Mouse (Mus musculus) embryonic facial prominence, embryonic 12.5 days (tissue): ENCODE measurements around the gene Kif13a. TPM values are rescaled to one million over a fixed set of nuclear protein-coding genes. Genes with fewer than 3 reads are reported as not detected.

Experiments
- ATAC-seq: fragments of 200-750 bp; cut with Nextera tagmentation; 2 replicates; pipeline ENCODE4 v1.8.0; 2017; ENCODE audit not compliant: insufficient number of reproducible peaks, insufficient read depth, low FRiP score, low TSS enrichment
- H3K27ac ChIP-seq: fragments of 300-500 bp; sonication (generic); 2 replicates; pipeline ENCODE4 v1.5.1; 2016; ENCODE audit warnings: mild to moderate bottlenecking
- H3K27me3 ChIP-seq: fragments of 300-500 bp; sonication (generic); 2 replicates; pipeline ENCODE4 v1.6.1; 2016; ENCODE audit warnings: mild to moderate bottlenecking, moderate library complexity
- H3K36me3 ChIP-seq: fragments of 300-500 bp; sonication (generic); 2 replicates; pipeline ENCODE4 v1.6.1; 2016; ENCODE audit warnings: mild to moderate bottlenecking
- H3K4me1 ChIP-seq: fragments of 300-500 bp; sonication (generic); 2 replicates; pipeline ENCODE4 v1.6.1; 2016
- H3K4me2 ChIP-seq: fragments of 300-500 bp; sonication (generic); replicated peaks from 2 replicates; pipeline ENCODE4 v1.6.1; 2016; ENCODE audit warnings: mild to moderate bottlenecking, moderate library complexity
- H3K4me3 ChIP-seq: fragments of 300-500 bp; sonication (generic); 2 replicates; pipeline ENCODE4 v1.5.1; 2016; ENCODE audit warnings: mild to moderate bottlenecking
- H3K9ac ChIP-seq: fragments of 300-500 bp; sonication (generic); 2 replicates; pipeline ENCODE4 v1.6.1; 2016; ENCODE audit warnings: mild to moderate bottlenecking, moderate library complexity
- H3K9me3 ChIP-seq: fragments of 300-500 bp; sonication (generic); 2 replicates; pipeline ENCODE4 v1.6.1; 2016; ENCODE audit warnings: mild to moderate bottlenecking, moderate library complexity
- WGBS: fragments of 180-500 bp; shearing (Covaris S2); methylation state at CpG from one replicate; pipeline ENCODE4 v1.1.7; 2016; 5-methylcytosine and 5-hydroxymethylcytosine counted together
- polyA plus RNA-seq: library from polyadenylated mRNA; unstranded; fragments of >200 nt; fragmentation: Nextera tagmentation; extraction: Ambion mirVana; gene quantifications from 2 replicates; pipeline ENCODE4 v1.2.1, GENCODE M21; 2016

The Kif13a gene
- polyA plus RNA-seq, 1 experiment from 2014 or later, result 22.9 TPM

DNA sequence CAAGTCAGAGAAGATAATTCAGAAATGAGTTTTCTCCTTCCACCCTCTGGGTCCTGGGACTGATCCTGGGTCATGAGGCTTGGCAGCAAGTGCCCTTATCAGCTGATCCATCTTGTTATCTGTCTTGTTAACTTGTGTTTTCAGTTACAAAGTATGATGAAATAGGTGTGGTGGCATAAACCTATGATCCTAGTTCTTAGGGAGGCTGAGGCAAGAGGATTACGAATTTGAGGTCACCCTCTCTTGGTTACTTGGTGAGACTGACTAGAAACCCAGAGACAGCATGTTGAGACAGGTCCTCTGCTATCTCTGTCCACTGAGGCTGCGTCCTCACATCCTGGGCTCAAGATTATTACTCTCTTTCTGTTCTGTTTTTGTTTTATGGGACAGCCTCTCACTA is 164.3 kb downstream of the Kif13a start:
- 93% methylated on average over 2 of the region's 2 CpGs for WGBS
- H3K4me1 ChIP-seq, result no peaks in the 10 kb centered on the region
- H3K36me3 ChIP-seq, result peaks cover 50% of the 10 kb centered on the region
- no peaks in the 10 kb centered on the region for H3K27me3 ChIP-seq
- H3K9ac ChIP-seq, result no peak overlapping the region
- ATAC-seq, result no peak
- H3K4me3 ChIP-seq, result no peak overlapping the region
- no peak overlapping the region for H3K4me2 ChIP-seq
- H3K9me3 ChIP-seq, result no peaks in the 10 kb centered on the region
- H3K27ac ChIP-seq, result no peak overlapping the region

DNA sequence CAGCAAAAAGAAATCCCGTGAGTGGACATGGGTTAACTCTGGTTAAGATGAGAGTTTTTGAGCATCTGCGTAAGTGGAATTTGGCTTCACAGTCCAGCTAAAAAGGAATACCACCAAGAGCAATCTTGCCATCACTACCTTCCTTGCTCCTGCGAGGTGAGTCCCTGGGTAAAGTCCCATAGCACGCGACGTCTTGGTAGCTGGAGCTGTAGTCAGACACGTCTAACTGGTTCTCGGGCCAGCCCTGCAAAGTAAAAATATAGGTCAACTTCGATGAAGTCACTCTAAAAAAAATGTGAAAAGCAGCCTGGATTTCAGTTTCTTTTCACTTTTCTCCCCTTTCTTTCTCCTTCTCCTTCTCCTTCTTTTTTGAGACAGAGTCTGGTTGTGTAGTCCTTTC is 166.5 kb downstream of the Kif13a start:
- no peak for ATAC-seq
- peaks cover 42% of the 10 kb centered on the region for H3K36me3 ChIP-seq
- no peak overlapping the region for H3K4me3 ChIP-seq
- H3K9me3 ChIP-seq, result no peaks in the 10 kb centered on the region
- 94% methylated on average over 9 of the region's 9 CpGs for WGBS
- H3K4me1 ChIP-seq, result no peaks in the 10 kb centered on the region
- H3K9ac ChIP-seq, result no peak overlapping the region
- no peak overlapping the region for H3K27ac ChIP-seq
- H3K27me3 ChIP-seq, result no peaks in the 10 kb centered on the region
- H3K4me2 ChIP-seq, result no peak overlapping the region

DNA sequence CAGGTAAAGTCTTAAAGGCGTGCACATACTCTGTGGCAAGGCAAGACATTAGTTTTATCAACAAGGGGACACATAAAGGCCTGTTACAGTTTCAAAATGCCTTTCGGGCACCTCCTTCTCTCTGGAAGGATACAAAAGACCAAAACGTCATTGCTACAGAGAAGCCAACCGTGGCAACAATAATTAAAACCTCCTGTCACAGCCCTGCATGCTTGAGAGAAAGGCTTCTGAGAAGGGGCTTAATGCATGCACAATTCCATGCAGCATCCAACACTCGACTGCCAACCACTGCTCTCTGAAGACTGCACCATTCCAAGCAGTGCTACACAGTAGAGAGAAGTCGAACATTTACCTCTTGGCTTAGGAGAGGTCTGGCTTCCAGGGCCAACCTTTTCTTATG is 168.7 kb downstream of the Kif13a start:
- 40% methylated on average over 6 of the region's 6 CpGs for WGBS
- peaks cover 27% of the 10 kb centered on the region for H3K36me3 ChIP-seq
- 0 out of 2 replicates have a peak overlapping the region, but pooled peaks have one; percentile 7 for H3K27ac ChIP-seq
- H3K9me3 ChIP-seq, result no peaks in the 10 kb centered on the region
- H3K4me3 ChIP-seq, result no peak overlapping the region
- no peaks in the 10 kb centered on the region for H3K27me3 ChIP-seq
- H3K4me2 ChIP-seq, result no peak overlapping the region
- no peak for ATAC-seq
- H3K4me1 ChIP-seq, result no peaks in the 10 kb centered on the region
- no peak overlapping the region for H3K9ac ChIP-seq

DNA sequence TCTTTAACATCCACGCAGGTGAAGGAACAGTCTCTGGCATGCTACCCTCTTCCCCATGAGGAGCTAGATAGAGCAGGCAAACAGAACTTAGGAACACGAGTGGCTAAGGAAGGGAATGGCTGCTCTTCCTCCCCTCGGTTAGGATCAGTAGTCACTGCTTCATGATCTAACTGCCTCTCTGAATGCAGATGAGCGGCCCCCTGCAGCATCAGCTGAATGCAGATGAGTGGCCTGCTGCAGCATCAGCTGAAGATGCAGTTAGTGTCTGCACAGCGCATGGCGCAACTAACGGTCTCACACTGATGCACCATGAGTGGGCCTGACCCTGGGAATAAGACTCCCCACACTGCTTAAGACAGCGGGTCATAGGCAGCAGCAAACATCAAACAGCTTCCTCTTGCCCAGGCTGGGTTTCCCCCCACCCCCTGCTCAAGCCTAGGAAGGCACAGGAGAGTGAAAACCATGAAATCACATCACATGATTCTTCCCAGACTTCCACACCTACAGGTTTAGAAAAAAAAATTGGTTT is 170.3 kb downstream of the Kif13a start:
- no peaks in the 10 kb centered on the region for H3K4me1 ChIP-seq
- no peaks in the 10 kb centered on the region for H3K27me3 ChIP-seq
- no peak for ATAC-seq
- H3K4me3 ChIP-seq, result no peak overlapping the region
- H3K36me3 ChIP-seq, result peaks cover 23% of the 10 kb centered on the region
- no peak overlapping the region for H3K4me2 ChIP-seq
- H3K27ac ChIP-seq, result no peak overlapping the region
- no peaks in the 10 kb centered on the region for H3K9me3 ChIP-seq
- H3K9ac ChIP-seq, result no peak overlapping the region
- WGBS, result 71% methylated on average over 8 of the region's 8 CpGs

DNA sequence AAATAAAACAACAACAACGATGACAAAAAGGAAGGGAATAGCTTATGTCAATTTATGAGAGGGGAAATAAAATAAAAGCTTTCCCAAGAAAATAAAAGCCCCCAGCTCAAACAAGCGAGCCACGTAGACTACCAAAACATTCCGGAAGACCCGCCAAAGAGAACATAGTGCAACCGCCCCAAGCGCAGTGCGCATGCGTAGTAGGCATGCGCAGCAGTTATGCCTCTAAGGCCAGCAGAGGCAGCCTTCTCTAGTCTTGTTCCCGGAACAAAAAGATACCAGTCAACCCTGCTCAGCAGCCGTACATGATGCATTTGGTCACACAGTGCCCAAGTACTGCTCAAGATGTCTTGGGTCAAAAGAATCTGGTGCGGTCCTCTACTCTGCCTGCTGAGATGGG is 171.0 kb downstream of the Kif13a start:
- Histone ChIP-seq H3K9ac (no peak overlapping the region), H3K27ac (no peak overlapping the region), H3K27me3 (no peaks in the 10 kb centered on the region), H3K4me2 (no peak overlapping the region), H3K4me1 (no peaks in the 10 kb centered on the region), H3K4me3 (no peak overlapping the region), H3K36me3 (peaks cover 18% of the 10 kb centered on the region), H3K9me3 (no peaks in the 10 kb centered on the region)
- ATAC-seq, result no peak
- WGBS, result 94% methylated on average over 13 of the region's 13 CpGs

DNA sequence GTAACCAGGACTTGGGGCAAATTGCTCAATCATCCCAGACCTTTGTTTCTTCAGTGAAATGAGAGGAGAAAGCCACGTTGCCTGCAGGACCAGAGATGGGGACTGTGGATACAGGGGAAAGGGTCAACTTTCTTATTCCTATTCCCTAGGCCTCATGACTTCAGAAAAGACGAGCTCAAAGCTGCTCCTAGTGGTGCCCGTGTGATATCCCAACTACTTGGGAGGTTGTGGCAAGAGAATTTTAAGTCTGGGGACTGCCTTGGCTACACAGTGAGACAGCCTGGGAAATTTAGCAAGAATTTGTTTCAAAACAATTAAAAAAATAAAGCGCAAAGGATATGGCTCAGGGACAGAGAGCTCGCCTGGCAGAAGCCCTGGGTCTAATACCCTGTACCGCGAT is 171.7 kb downstream of the Kif13a start:
- Histone ChIP-seq H3K4me3 (no peak overlapping the region), H3K27me3 (no peaks in the 10 kb centered on the region), H3K4me1 (no peaks in the 10 kb centered on the region), H3K36me3 (peaks cover 19% of the 10 kb centered on the region), H3K27ac (no peak overlapping the region), H3K4me2 (no peak overlapping the region), H3K9me3 (no peaks in the 10 kb centered on the region), H3K9ac (no peak overlapping the region)
- no peak for ATAC-seq
- 88% methylated on average over 7 of the region's 7 CpGs for WGBS

DNA sequence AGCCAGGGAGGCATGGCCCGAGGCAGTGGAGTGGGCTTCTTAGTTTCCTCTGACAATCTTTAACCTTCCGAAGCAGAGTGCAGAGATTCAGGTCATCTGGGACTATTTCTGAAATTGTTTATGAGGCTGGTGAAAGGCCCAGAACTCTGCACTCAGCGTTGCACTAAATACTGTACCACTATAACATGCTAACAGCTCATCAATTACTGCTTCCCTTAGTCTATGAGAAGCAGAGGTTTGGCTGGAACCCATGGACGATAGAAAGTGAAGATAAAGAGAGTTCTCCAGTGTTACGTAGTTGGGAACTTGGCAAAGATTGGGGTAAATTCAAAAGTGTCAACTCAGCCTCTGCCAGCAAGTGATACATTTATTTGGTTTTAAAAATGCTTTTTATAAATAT is 176.4 kb downstream of the Kif13a start:
- Histone ChIP-seq H3K27ac (no peak overlapping the region), H3K36me3 (peaks cover 23% of the 10 kb centered on the region), H3K27me3 (no peaks in the 10 kb centered on the region), H3K4me3 (no peak overlapping the region), H3K4me1 (no peaks in the 10 kb centered on the region), H3K4me2 (no peak overlapping the region), H3K9ac (no peak overlapping the region), H3K9me3 (no peaks in the 10 kb centered on the region)
- ATAC-seq, result no peak
- 89% methylated on average over 5 of the region's 5 CpGs for WGBS

DNA sequence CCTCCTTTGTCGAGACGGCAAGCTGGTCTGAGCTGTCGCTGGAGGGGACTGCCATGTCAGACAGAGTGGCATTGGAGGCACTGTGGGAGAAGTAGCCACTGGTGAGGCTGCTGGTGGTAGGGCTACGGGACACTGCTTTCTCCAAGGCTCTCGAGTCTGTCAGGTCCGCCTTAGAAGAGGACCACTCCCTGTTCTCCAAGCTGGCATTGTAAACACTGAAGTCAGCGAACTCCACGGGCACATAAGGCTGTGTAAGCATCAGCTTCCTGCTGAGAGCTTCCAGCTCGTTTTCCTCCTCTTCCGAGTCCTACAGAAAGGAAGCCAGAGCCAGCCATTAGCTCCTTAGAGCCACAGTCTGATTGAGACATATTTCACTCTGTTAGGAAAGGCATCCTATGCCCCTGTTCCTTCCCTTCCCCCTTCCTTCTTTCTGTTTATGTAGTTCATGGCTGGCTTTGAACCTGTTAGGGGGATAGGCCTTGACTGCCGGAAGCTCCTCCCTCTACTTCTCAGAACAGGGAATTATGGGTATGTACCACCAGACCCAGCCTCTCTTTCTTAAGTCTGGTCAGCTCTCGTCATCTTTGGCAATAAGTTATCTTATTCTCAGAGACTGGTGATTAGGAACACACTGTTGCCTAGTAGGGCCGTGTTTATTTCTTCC is 177.0 kb downstream of the Kif13a start:
- no peak for ATAC-seq
- Histone ChIP-seq H3K27me3 (no peaks in the 10 kb centered on the region), H3K4me1 (no peaks in the 10 kb centered on the region), H3K4me3 (no peak overlapping the region), H3K9me3 (no peaks in the 10 kb centered on the region), H3K9ac (no peak overlapping the region), H3K27ac (no peak overlapping the region), H3K36me3 (peaks cover 23% of the 10 kb centered on the region), H3K4me2 (no peak overlapping the region)
- 88% methylated on average over 13 of the region's 13 CpGs for WGBS

DNA sequence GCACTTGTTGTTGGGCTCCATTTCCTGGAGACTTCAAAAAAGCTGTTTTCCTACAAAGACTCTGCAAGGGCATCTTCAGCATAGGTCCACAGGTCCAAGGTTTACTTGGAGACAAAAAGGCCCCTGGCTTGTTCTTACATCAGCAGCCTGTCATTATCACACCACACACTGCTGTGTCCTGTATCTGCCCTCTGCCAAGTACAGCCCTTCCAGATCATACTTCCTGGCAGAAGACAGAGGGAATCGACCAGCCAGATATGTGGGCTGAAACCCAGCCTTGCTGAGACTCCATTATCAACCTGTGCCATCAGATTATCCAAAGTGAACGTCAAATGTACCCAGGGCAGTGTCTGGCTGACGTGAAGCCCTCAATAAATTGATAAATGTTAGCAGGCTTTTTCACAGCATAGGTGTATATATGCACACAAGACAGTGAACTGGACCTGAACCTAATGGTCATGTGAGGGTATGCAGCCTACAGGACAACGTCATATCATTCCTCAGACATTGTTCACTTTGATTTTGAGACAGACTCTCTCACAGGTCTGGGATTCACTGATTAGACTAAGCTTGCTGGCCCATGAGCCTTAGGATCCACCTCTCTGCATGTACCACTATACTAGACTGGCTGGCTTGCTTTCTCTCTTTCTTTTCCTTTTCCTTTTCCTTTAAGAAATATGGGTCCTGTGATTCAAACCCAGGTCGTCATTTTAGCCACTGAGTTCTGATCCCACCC is 181.4 kb downstream of the Kif13a start:
- ATAC-seq, result no peak
- Histone ChIP-seq H3K9ac (no peak overlapping the region), H3K4me3 (no peak overlapping the region), H3K27me3 (no peaks in the 10 kb centered on the region), H3K4me1 (no peaks in the 10 kb centered on the region), H3K36me3 (peaks cover 23% of the 10 kb centered on the region), H3K4me2 (no peak overlapping the region), H3K27ac (no peak overlapping the region), H3K9me3 (no peaks in the 10 kb centered on the region)
- WGBS, result 78% methylated on average over 5 of the region's 5 CpGs

DNA sequence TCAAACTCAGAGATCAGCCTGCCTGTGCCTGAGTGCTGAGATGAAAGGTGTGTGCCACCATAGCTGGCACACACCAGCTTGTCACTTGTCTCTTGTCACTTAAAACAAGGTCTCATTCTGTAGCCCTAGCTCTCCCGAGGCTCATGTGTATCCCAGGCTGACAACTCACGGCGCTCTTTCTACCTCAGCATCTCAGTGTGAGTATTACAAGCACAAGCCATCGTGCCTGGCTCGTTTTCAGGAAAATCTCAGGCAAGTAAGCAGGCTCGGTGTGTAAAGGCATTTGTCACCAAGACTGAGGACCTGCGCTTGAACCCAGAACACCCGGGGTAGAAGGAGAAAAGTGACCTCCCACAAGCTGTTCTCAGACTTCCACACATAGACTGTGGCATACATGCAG is 185.8 kb downstream of the Kif13a start:
- Histone ChIP-seq H3K27me3 (no peaks in the 10 kb centered on the region), H3K4me3 (no peak overlapping the region), H3K36me3 (no peaks in the 10 kb centered on the region), H3K4me1 (no peaks in the 10 kb centered on the region), H3K4me2 (no peak overlapping the region), H3K27ac (no peak overlapping the region), H3K9ac (no peak overlapping the region), H3K9me3 (no peaks in the 10 kb centered on the region)
- no peak for ATAC-seq
- 86% methylated on average over 8 of the region's 8 CpGs for WGBS

DNA sequence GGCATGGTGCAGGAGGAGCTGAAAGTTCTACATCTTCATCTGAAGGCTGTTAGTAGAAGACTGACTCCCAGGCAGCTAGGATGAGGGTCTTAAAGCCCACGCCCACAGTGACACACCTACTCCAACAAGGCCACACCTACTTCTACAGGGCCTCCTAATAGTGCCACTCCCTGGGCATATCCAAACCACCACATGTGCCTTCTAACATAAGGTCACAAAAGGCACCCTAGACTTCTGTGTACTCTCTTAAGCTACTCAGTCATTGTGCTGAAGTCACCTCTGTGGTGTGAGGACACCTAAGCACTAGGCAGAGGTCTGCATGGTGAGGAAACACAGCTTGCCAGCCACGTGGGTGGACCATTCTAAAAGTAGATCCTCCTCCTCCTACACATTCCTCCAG is 187.3 kb downstream of the Kif13a start:
- Histone ChIP-seq H3K4me2 (no peak overlapping the region), H3K4me3 (no peak overlapping the region), H3K27ac (no peak overlapping the region), H3K4me1 (no peaks in the 10 kb centered on the region), H3K9ac (no peak overlapping the region), H3K9me3 (no peaks in the 10 kb centered on the region), H3K36me3 (no peaks in the 10 kb centered on the region), H3K27me3 (no peaks in the 10 kb centered on the region)
- ATAC-seq, result no peak
- 66% methylated on average over 2 of the region's 2 CpGs for WGBS

DNA sequence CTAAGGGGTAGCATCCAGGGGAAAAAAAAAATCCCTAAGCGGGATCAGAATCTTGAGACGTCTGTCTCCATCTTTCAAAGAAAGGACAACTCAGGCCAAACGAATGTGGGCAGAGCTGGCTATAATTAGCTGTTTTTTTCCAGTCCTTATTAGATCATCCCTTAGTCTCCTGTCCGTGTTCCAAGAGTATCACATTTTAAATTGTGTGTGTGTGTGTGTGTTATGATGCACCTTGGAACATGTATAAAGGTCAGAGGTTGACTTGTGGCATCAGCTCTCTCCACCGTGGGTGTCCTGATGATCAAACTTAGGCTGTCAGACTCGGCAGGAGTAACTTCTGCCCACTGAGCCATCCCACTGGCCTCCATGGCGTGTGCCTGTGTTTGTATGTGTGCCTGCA is 190.2 kb downstream of the Kif13a start:
- Histone ChIP-seq H3K4me1 (0 out of 2 replicates have a peak, but pooled peaks cover 2% of the 10 kb centered on the region), H3K9ac (no peak overlapping the region), H3K4me3 (no peak overlapping the region), H3K27me3 (no peaks in the 10 kb centered on the region), H3K36me3 (no peaks in the 10 kb centered on the region), H3K9me3 (no peaks in the 10 kb centered on the region), H3K4me2 (no peak overlapping the region), H3K27ac (no peak overlapping the region)
- 69% methylated on average over 7 of the region's 7 CpGs for WGBS
- no peak for ATAC-seq
